Mouse (Mus musculus) neural tube, embryonic 11.5 days (tissue): ENCODE results near the gene Ascl2. TPM values are rescaled to one million over a fixed set of nuclear protein-coding genes. Genes with fewer than 3 reads are reported as not detected.

Experiments used
- ATAC-seq: fragments of 200-750 bp; cut with Nextera tagmentation; 2 replicates; pipeline ENCODE4 v1.8.0; 2017; ENCODE audit warnings: moderate number of reproducible peaks, mild to moderate bottlenecking, moderate TSS enrichment, moderate library complexity; ENCODE audit not compliant: insufficient read depth, low FRiP score, low TSS enrichment
- DNase-seq: peaks from one replicate; pipeline ENCODE4 v3.0.0-alpha.2; 2015; ENCODE audit warnings: low spot score
- H3K27ac ChIP-seq: fragments of 300-500 bp; sonication (generic); 2 replicates; pipeline ENCODE4 v1.5.1; 2014; ENCODE audit warnings: low read depth, mild to moderate bottlenecking, low read length
- H3K27me3 ChIP-seq: fragments of 300-500 bp; sonication (generic); 2 replicates; pipeline ENCODE4 v1.6.1; 2014; ENCODE audit warnings: mild to moderate bottlenecking, low read length, mixed read lengths; ENCODE audit not compliant: control insufficient read depth, insufficient read depth
- H3K36me3 ChIP-seq: fragments of 300-500 bp; sonication (generic); 2 replicates; pipeline ENCODE4 v1.6.1; 2014; ENCODE audit warnings: mild to moderate bottlenecking, low read length, moderate library complexity, mixed read lengths; ENCODE audit not compliant: control insufficient read depth, insufficient read depth
- H3K4me1 ChIP-seq: fragments of 300-500 bp; sonication (generic); 2 replicates; pipeline ENCODE4 v1.6.1; 2014; ENCODE audit warnings: low read length, mixed read lengths; ENCODE audit not compliant: control insufficient read depth, insufficient read depth
- H3K4me2 ChIP-seq: fragments of 300-500 bp; sonication (generic); 2 replicates; pipeline ENCODE4 v1.6.1; 2014; ENCODE audit warnings: low read depth, mild to moderate bottlenecking, moderate library complexity
- H3K4me3 ChIP-seq: fragments of 300-500 bp; sonication (generic); 2 replicates; pipeline ENCODE4 v1.5.1; 2014; ENCODE audit warnings: low read depth, low read length
- H3K9ac ChIP-seq: fragments of 300-500 bp; sonication (generic); 2 replicates; pipeline ENCODE4 v1.6.1; 2014; ENCODE audit warnings: mild to moderate bottlenecking, low read length
- H3K9me3 ChIP-seq: fragments of 300-500 bp; sonication (generic); 2 replicates; pipeline ENCODE4 v1.6.1; 2016; ENCODE audit warnings: low read length; ENCODE audit not compliant: control insufficient read depth
- WGBS: fragments of 180-500 bp; shearing (Covaris S2); extraction: QIAGEN DNeasy Blood & Tissue Kit; methylation state at CpG from one replicate; pipeline ENCODE4 v1.1.7; 2014; 5-methylcytosine and 5-hydroxymethylcytosine counted together
- polyA plus RNA-seq: library from polyadenylated mRNA; unstranded; fragments of >200 nt; fragmentation: Nextera tagmentation; extraction: Ambion mirVana; gene quantifications from 2 replicates; pipeline ENCODE4 v1.2.1, GENCODE M21; 2014

Ascl2 gene
- polyA plus RNA-seq, 1 experiment from 2014 or later = 0.66 TPM

DNA sequence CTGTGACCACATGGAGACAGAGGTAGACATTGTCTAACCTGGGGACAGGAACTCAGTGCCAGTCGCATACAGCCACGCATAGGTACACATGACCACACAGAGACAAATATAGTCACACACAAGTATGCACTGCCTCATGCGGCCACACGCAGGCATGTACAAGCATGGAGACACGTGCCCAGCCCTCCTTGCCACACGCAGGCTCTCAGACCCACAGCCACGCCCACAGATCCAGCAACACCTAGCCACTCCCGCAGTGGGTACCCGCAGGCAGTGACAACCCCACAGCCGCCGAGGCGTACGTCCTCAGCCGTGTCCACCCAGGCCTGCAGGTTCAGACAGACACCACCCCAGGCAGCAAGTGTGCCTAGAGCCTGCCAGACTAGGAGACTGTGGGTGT is 33.4 kb downstream of the Ascl2 start:
- H3K4me1 ChIP-seq = no peaks in the 10 kb centered on the region
- no peak overlapping the region for H3K4me3 ChIP-seq
- H3K36me3 ChIP-seq = no peaks in the 10 kb centered on the region
- WGBS = 93% methylated on average over 14 of the region's 14 CpGs
- DNase-seq = no peak
- no peak overlapping the region for H3K9ac ChIP-seq
- ATAC-seq = no peak
- no peaks in the 10 kb centered on the region for H3K27me3 ChIP-seq
- H3K9me3 ChIP-seq = no peaks in the 10 kb centered on the region
- no peak overlapping the region for H3K27ac ChIP-seq
- H3K4me2 ChIP-seq = no peak overlapping the region

GRCm38 (mm10) chr7:142932469-142932868 is 36.6 kb downstream of the Ascl2 start:
- H3K27ac ChIP-seq = no peak overlapping the region
- H3K36me3 ChIP-seq = no peaks in the 10 kb centered on the region
- no peaks in the 10 kb centered on the region for H3K27me3 ChIP-seq
- H3K4me2 ChIP-seq = no peak overlapping the region
- no peak overlapping the region for H3K4me3 ChIP-seq
- no peaks in the 10 kb centered on the region for H3K4me1 ChIP-seq
- no peaks in the 10 kb centered on the region for H3K9me3 ChIP-seq
- 64% methylated on average over 3 of the region's 3 CpGs for WGBS
- DNase-seq (no peak), ATAC-seq (no peak)
- H3K9ac ChIP-seq = no peak overlapping the region

- WGBS = 81% methylated on average over 3 of the region's 3 CpGs
Observed at GRCm38 (mm10) chr7:142931028-142931427, 38.0 kb downstream of the Ascl2 start, which contains the start of gene Th. Gene Th, minus strand, starts transcription at chr7:142931128.

DNA sequence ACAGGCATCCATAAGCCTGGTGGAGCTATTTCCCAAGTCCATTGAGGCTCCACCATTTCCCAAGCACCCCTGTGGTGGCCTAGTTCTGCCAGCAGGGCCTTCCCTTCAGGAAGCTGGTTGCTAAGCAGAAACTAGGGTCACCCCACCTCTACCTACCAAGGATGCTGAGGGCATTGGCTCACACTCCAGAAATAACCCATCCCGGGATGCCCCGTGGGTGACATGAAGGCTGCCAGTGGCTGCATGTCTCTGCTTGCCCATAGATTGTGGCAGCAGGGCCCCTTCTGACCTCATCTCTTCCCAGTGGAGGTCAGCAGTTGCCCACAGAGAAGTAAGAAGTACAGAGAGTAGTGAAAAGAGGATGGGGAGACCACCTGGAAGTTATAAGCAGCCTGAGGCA is 39.5 kb downstream of the Ascl2 start:
- no peak overlapping the region for H3K4me2 ChIP-seq
- H3K4me3 ChIP-seq = no peak overlapping the region
- no peak overlapping the region for H3K27ac ChIP-seq
- H3K9ac ChIP-seq = no peak overlapping the region
- no peaks in the 10 kb centered on the region for H3K27me3 ChIP-seq
- DNase-seq (no peak), ATAC-seq (no peak)
- H3K36me3 ChIP-seq = no peaks in the 10 kb centered on the region
- no peaks in the 10 kb centered on the region for H3K9me3 ChIP-seq
- WGBS = 90% methylated on average over 2 of the region's 2 CpGs
- H3K4me1 ChIP-seq = no peaks in the 10 kb centered on the region

More at GRCm38 (mm10) chr7:142931028-142931427, 38.0 kb downstream of the Ascl2 start, which contains the start of gene Th:
- no peak for ATAC-seq
- Histone ChIP-seq H3K27me3 (no peaks in the 10 kb centered on the region), H3K4me2 (no peak within 1 kb of the TSS), H3K9ac (no peak within 1 kb of the TSS), H3K9me3 (no peaks in the 10 kb centered on the region), H3K36me3 (no peaks in the 10 kb centered on the region), H3K4me3 (no peak within 1 kb of the TSS), H3K27ac (no peak within 1 kb of the TSS), H3K4me1 (no peaks in the 10 kb centered on the region)
- no peak for DNase-seq

DNA sequence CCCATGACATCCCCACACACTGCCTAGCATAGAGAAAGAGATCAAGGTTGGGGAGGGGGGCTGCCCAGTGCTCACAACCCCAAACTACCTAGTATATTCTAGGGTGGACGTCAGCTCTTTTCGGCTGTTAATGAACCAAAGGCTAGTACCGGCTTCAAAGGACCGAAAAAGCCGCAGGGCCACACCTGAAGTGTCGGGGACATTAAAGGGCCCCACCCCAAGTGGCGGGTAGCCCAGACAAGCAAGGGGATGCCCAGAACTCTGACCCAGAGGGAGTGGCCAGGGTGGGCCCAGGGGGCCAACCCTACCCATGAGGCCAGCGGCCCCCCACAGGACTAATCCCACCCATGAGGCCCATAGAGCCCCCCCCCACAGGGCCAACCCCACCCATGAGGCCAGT is 41.8 kb downstream of the Ascl2 start:
- 81% methylated on average over 8 of the region's 8 CpGs for WGBS
- no peaks in the 10 kb centered on the region for H3K27me3 ChIP-seq
- no peak for ATAC-seq

GRCm38 (mm10) chr7:142918641-142919628 is 50.1 kb downstream of the Ascl2 start:
- Histone ChIP-seq H3K4me2 (no peak overlapping the region), H3K4me1 (no peaks in the 10 kb centered on the region), H3K27ac (no peak overlapping the region), H3K9ac (no peak overlapping the region), H3K27me3 (no peaks in the 10 kb centered on the region), H3K4me3 (no peak overlapping the region), H3K36me3 (no peaks in the 10 kb centered on the region), H3K9me3 (no peaks in the 10 kb centered on the region)
- ATAC-seq (peak; percentile 61), DNase-seq (peak; percentile 87)
- WGBS = 33% methylated on average over 8 of the region's 8 CpGs

More for the DNA sequence above, 41.8 kb downstream of the Ascl2 start:
- DNase-seq = no peak
- Histone ChIP-seq H3K4me2 (no peak overlapping the region), H3K36me3 (no peaks in the 10 kb centered on the region), H3K4me3 (no peak overlapping the region), H3K4me1 (no peaks in the 10 kb centered on the region), H3K9ac (no peak overlapping the region), H3K9me3 (no peaks in the 10 kb centered on the region), H3K27ac (no peak overlapping the region)

- Histone ChIP-seq H3K27ac (no peak overlapping the region), H3K36me3 (no peaks in the 10 kb centered on the region), H3K27me3 (no peaks in the 10 kb centered on the region), H3K9me3 (no peaks in the 10 kb centered on the region), H3K4me1 (no peaks in the 10 kb centered on the region), H3K9ac (no peak overlapping the region), H3K4me3 (no peak overlapping the region), H3K4me2 (no peak overlapping the region)
- 84% methylated on average over 5 of the region's 5 CpGs for WGBS
- DNase-seq (no peak), ATAC-seq (no peak)
Observed at GRCm38 (mm10) chr7:142917659-142918058, 51.4 kb downstream of the Ascl2 start.
